Mouse (Mus musculus) erythroblast, embryonic 14.5 days (primary cell): Measurements from ENCODE around the gene Gm17304. TPM values are rescaled to one million over a fixed set of nuclear protein-coding genes. Genes with fewer than 3 reads are reported as not detected.
A peak's percentile ranks its signal among the peaks of the same experiment; 100 is the strongest.

ENCODE experiments used
- H3K27me3 ChIP-seq: 2 replicates; pipeline ENCODE4 v1.6.1; 2012; ENCODE audit warnings: inconsistent platforms; ENCODE audit not compliant: control insufficient read depth
- H3K36me3 ChIP-seq: 2 replicates; pipeline ENCODE4 v1.6.1; 2012; ENCODE audit warnings: mild to moderate bottlenecking, inconsistent platforms; ENCODE audit not compliant: control insufficient read depth
- H3K4me1 ChIP-seq: 2 replicates; pipeline ENCODE4 v1.6.1; 2012; ENCODE audit warnings: inconsistent platforms; ENCODE audit not compliant: control insufficient read depth
- H3K4me3 ChIP-seq: replicated peaks from 2 replicates; pipeline ENCODE3; 2012; ENCODE audit warnings: moderate library complexity, mild to moderate bottlenecking, inconsistent platforms
- H3K9me3 ChIP-seq: 2 replicates; pipeline ENCODE4 v1.6.1; 2012; ENCODE audit warnings: low read length, inconsistent platforms, mixed read lengths; ENCODE audit not compliant: control insufficient read depth
- GATA1 ChIP-seq: IDR thresholded peaks from 2 replicates; pipeline ENCODE4 v1.6.1; 2012; ENCODE audit warnings: low read length, inconsistent platforms, mixed read lengths
- TAL1 ChIP-seq: IDR thresholded peaks from 3 replicates; pipeline ENCODE4 v1.6.1; 2012; ENCODE audit warnings: low read length, inconsistent platforms, mixed read lengths
- polyA plus RNA-seq: library from polyadenylated mRNA; stranded (reverse); fragments of >175 nt; gene quantifications from 2 replicates; pipeline ENCODE4 v1.2.3, GENCODE M21; 2012

Gm17304 gene
- polyA plus RNA-seq: not detected in 2 replicates

- Histone ChIP-seq H3K9me3 (no peaks in the 10 kb centered on the region), H3K4me1 (no peaks in the 10 kb centered on the region), H3K36me3 (peaks cover 62% of the 10 kb centered on the region), H3K27me3 (no peaks in the 10 kb centered on the region), H3K4me3 (no peak within 1 kb of the TSS)
- TF ChIP-seq TAL1: no peak
- TF ChIP-seq GATA1: no peak
Measured at GRCm38 (mm10) chr5:106608798-106609197, at the start of gene Gm17304. TSS of gene Gm17304 (plus strand) at chr5:106609098.

- Histone ChIP-seq H3K27me3 (peaks cover 78% of the 10 kb centered on the region), H3K4me1 (no peaks in the 10 kb centered on the region), H3K36me3 (no peaks in the 10 kb centered on the region), H3K9me3 (peaks cover 2% of the 10 kb centered on the region; the same call in 1 of the 2 replicates), H3K4me3 (no peak overlapping the region)
- TF ChIP-seq GATA1: no peak
Measured at GRCm38 (mm10) chr5:106560631-106561498, 48.0 kb upstream of the Gm17304 start.

- H3K4me1 ChIP-seq: no peaks in the 10 kb centered on the region
- H3K4me3 ChIP-seq: no peak overlapping the region
- no peaks in the 10 kb centered on the region for H3K36me3 ChIP-seq
- TF ChIP-seq TAL1 (no peak), GATA1 (no peak)
- peaks cover 82% of the 10 kb centered on the region for H3K27me3 ChIP-seq
- H3K9me3 ChIP-seq: peaks cover 2% of the 10 kb centered on the region; the same call in 1 of the 2 replicates
Measured at GRCm38 (mm10) chr5:106561499-106561822, 47.4 kb upstream of the Gm17304 start.

DNA sequence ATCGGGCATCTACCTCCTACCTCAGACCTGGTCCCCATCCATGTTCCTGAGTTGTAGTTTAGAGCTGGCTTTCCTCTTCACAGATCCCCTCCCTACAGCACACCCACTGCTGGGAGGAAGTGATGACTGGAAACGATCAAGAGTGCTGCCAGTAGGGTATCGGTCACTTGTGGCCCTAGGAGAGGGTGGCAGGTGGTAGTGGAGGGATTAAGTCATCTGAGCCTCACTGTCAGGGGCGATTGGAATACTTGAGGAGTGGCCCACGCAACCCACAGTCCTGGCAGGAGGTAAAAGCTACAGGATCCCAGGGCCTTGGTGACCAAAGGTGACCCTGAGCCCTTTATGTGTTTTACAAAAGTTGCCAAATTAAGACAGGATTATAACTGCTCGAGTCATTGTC is 42.9 kb upstream of the Gm17304 start:
- H3K27me3 ChIP-seq: peaks cover 53% of the 10 kb centered on the region
- TF ChIP-seq GATA1 (no peak), TAL1 (no peak)
- peaks cover 2% of the 10 kb centered on the region; the same call in 1 of the 2 replicates for H3K9me3 ChIP-seq

DNA sequence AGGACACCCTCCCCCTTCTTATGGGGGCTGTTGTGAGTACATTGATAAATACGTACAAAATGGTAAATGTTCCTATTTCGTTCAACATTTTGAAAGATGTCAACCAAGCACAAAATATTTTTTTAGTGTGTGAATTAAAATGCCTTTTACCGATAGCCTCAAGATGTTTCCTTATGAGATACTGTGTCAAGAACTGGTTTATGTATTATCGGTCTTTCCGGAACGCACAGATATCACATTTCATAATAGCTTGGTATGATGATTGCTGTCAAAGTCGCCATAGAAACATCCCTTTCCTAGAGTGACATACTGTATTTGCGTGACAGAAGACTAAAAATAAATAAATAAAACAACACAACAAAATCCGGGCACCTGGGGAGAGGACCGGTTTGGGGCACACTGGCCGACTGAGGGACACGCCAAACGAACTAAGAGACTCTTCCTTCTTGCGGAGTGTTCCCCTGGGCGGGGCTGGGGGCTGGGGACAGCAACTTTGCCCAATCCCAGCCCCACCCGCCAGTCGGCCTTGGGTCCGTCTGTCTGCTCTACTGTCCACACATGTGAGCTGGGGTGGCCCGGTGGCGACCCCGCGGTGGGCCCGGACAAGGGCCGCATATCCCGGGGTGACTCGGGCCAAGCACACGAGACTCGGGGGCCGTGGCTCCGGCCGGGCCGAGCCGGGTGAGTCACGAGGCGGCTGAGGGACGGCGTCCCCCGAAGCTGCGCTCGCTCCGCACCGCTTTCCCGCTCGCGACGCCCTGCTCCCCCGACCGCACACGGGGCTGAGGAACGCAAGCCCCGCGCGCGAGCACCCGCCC is 34.9 kb upstream of the Gm17304 start:
- Histone ChIP-seq H3K9me3 (peaks cover 7% of the 10 kb centered on the region), H3K36me3 (no peaks in the 10 kb centered on the region), H3K4me3 (peak overlapping the region; percentile 57), H3K27me3 (peaks cover 46% of the 10 kb centered on the region), H3K4me1 (peaks cover 8% of the 10 kb centered on the region)
- no peak for TF ChIP-seq TAL1
- no peak for TF ChIP-seq GATA1

More for the DNA sequence above, 42.9 kb upstream of the Gm17304 start:
- no peaks in the 10 kb centered on the region for H3K36me3 ChIP-seq
- no peaks in the 10 kb centered on the region for H3K4me1 ChIP-seq
- no peak overlapping the region for H3K4me3 ChIP-seq

DNA sequence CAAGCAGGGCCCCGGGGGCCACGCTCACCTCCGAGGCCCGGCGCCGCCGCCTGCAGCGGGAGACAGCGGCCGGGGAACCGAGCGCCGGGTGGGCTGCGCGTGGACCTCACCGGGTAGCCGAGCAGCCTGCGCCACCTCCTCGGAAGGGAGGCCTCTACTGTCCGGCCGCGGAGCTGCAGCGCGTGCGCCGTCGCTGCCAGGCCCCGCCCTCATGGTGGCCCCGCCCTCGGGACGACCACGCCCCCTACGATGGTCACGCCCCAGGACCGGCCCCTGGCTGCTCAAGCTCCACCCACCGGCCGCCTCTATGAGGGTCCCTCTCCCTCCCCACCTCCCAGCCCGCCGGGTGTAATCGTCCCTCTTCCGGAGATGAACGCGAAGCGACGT is 34.3 kb upstream of the Gm17304 start:
- peaks cover 8% of the 10 kb centered on the region for H3K4me1 ChIP-seq
- TF ChIP-seq GATA1 (no peak), TAL1 (no peak)
- peaks cover 46% of the 10 kb centered on the region for H3K27me3 ChIP-seq
- H3K9me3 ChIP-seq: peaks cover 7% of the 10 kb centered on the region
- peak overlapping the region; percentile 57 for H3K4me3 ChIP-seq
- no peaks in the 10 kb centered on the region for H3K36me3 ChIP-seq

GRCm38 (mm10) chr5:106575098-106575497 is 33.8 kb upstream of the Gm17304 start:
- Histone ChIP-seq H3K27me3 (peaks cover 46% of the 10 kb centered on the region), H3K4me3 (no peak overlapping the region), H3K9me3 (peaks cover 7% of the 10 kb centered on the region), H3K4me1 (peaks cover 8% of the 10 kb centered on the region), H3K36me3 (no peaks in the 10 kb centered on the region)
- TF ChIP-seq GATA1 (no peak), TAL1 (no peak)

GRCm38 (mm10) chr5:106577237-106577888 is 31.5 kb upstream of the Gm17304 start:
- TF ChIP-seq TAL1 (no peak), GATA1 (no peak)
- H3K4me3 ChIP-seq: no peak overlapping the region
- peaks cover 7% of the 10 kb centered on the region for H3K9me3 ChIP-seq
- peaks cover 8% of the 10 kb centered on the region for H3K4me1 ChIP-seq
- H3K27me3 ChIP-seq: peaks cover 39% of the 10 kb centered on the region
- H3K36me3 ChIP-seq: no peaks in the 10 kb centered on the region

GRCm38 (mm10) chr5:106580943-106581342 is 28.0 kb upstream of the Gm17304 start:
- Histone ChIP-seq H3K9me3 (no peaks in the 10 kb centered on the region), H3K4me3 (no peak overlapping the region), H3K27me3 (peaks cover 3% of the 10 kb centered on the region), H3K4me1 (no peaks in the 10 kb centered on the region), H3K36me3 (no peaks in the 10 kb centered on the region)
- TF ChIP-seq GATA1 (no peak), TAL1 (no peak)
